Mouse (Mus musculus) embryonic facial prominence, embryonic 11.5 days (tissue): Measurements from ENCODE around the gene Tmem151a. TPM values are rescaled to one million over a fixed set of nuclear protein-coding genes. Genes with fewer than 3 reads are reported as not detected.

Experiments used
- ATAC-seq: fragments of 200-750 bp; cut with Nextera tagmentation; replicated peaks from 2 replicates; pipeline ENCODE4 v1.8.0; 2017; ENCODE audit warnings: low read depth; ENCODE audit not compliant: insufficient number of reproducible peaks, low FRiP score, low TSS enrichment
- DNase-seq: peaks from one replicate; pipeline ENCODE4 v3.0.0-alpha.2; 2015; ENCODE audit warnings: low spot score
- H3K27ac ChIP-seq: fragments of 300-500 bp; sonication (generic); replicated peaks from 2 replicates; pipeline ENCODE4 v1.5.1; 2014; ENCODE audit warnings: mild to moderate bottlenecking, low read depth, low read length, control low read depth
- H3K27me3 ChIP-seq: fragments of 300-500 bp; sonication (generic); 2 replicates; pipeline ENCODE4 v1.6.1; 2014; ENCODE audit warnings: mild to moderate bottlenecking, low read length, moderate library complexity, mixed read lengths; ENCODE audit not compliant: control insufficient read depth, insufficient read depth
- H3K36me3 ChIP-seq: fragments of 300-500 bp; sonication (generic); replicated peaks from 2 replicates; pipeline ENCODE4 v1.6.1; 2014; ENCODE audit warnings: low read depth, mild to moderate bottlenecking, low read length, moderate library complexity, mixed read lengths; ENCODE audit not compliant: control insufficient read depth, insufficient read depth
- H3K4me1 ChIP-seq: fragments of 300-500 bp; sonication (generic); 2 replicates; pipeline ENCODE4 v1.6.1; 2014; ENCODE audit warnings: low read length, mixed read lengths; ENCODE audit not compliant: control insufficient read depth, insufficient read depth
- H3K4me2 ChIP-seq: fragments of 300-500 bp; sonication (generic); 2 replicates; pipeline ENCODE4 v1.6.1; 2014; ENCODE audit warnings: low read depth, mild to moderate bottlenecking, control low read depth, low read length, moderate library complexity
- H3K4me3 ChIP-seq: fragments of 300-500 bp; sonication (generic); 2 replicates; pipeline ENCODE4 v1.5.1; 2014; ENCODE audit warnings: low read depth, low read length, control low read depth
- H3K9ac ChIP-seq: fragments of 300-500 bp; sonication (generic); replicated peaks from 2 replicates; pipeline ENCODE4 v1.6.1; 2014; ENCODE audit warnings: mild to moderate bottlenecking, control low read depth, low read length
- H3K9me3 ChIP-seq: fragments of 300-500 bp; sonication (generic); replicated peaks from 2 replicates; pipeline ENCODE4 v1.6.1; 2016; ENCODE audit warnings: mild to moderate bottlenecking, low read length, inconsistent platforms, mixed read lengths; ENCODE audit not compliant: control insufficient read depth
- WGBS: fragments of 180-500 bp; shearing (Covaris S2); extraction: QIAGEN DNeasy Blood & Tissue Kit; methylation state at CpG from one replicate; pipeline ENCODE4 v1.1.7; 2014; 5-methylcytosine and 5-hydroxymethylcytosine counted together
- polyA plus RNA-seq: library from polyadenylated mRNA; unstranded; fragments of >200 nt; fragmentation: Nextera tagmentation; extraction: Ambion mirVana; gene quantifications from 2 replicates; pipeline ENCODE4 v1.2.1, GENCODE M21; 2014

Gene Tmem151a
- polyA plus RNA-seq, 1 experiment from 2014 or later, result 2.1 TPM

- WGBS, result 86% methylated on average over 8 of the region's 8 CpGs
- H3K4me1 ChIP-seq, result no peaks in the 10 kb centered on the region
These were observed 59.2 kb downstream of the Tmem151a start for GRCm38 (mm10) chr19:5026111-5026510.

GRCm38 (mm10) chr19:5023621-5024479 is 61.5 kb downstream of the Tmem151a start, which contains the start of gene Slc29a2:
Gene Slc29a2, plus strand, starts transcription at chr19:5023860.
- H3K4me3 ChIP-seq, result peak within 1 kb of the TSS; percentile 64
- H3K9me3 ChIP-seq, result no peaks in the 10 kb centered on the region
- DNase-seq (peak; percentile 97), ATAC-seq (peak; percentile 93)
- H3K27me3 ChIP-seq, result no peaks in the 10 kb centered on the region
- WGBS, result under 1% methylated on average over 62 of the region's 62 CpGs
- H3K4me1 ChIP-seq, result no peaks in the 10 kb centered on the region
- peak within 1 kb of the TSS; percentile 59 for H3K9ac ChIP-seq
- peak within 1 kb of the TSS; percentile 47 for H3K27ac ChIP-seq
- H3K36me3 ChIP-seq, result no peaks in the 10 kb centered on the region
- peak within 1 kb of the TSS; percentile 81 for H3K4me2 ChIP-seq

More at GRCm38 (mm10) chr19:5026111-5026510, 59.2 kb downstream of the Tmem151a start:
- DNase-seq (no peak), ATAC-seq (no peak)
- H3K9me3 ChIP-seq, result no peaks in the 10 kb centered on the region
- no peak overlapping the region for H3K9ac ChIP-seq
- no peak overlapping the region for H3K4me3 ChIP-seq
- H3K27me3 ChIP-seq, result no peaks in the 10 kb centered on the region
- no peak overlapping the region for H3K27ac ChIP-seq
- H3K4me2 ChIP-seq, result no peak overlapping the region
- H3K36me3 ChIP-seq, result no peaks in the 10 kb centered on the region

- Histone ChIP-seq H3K36me3 (no peaks in the 10 kb centered on the region), H3K4me2 (no peak overlapping the region), H3K9me3 (no peaks in the 10 kb centered on the region), H3K4me3 (no peak overlapping the region), H3K9ac (no peak overlapping the region), H3K27ac (no peak overlapping the region), H3K4me1 (no peaks in the 10 kb centered on the region), H3K27me3 (no peaks in the 10 kb centered on the region)
- ATAC-seq (no peak), DNase-seq (no peak)
- WGBS, result 92% methylated on average over 2 of the region's 2 CpGs
These were observed 63.9 kb downstream of the Tmem151a start for GRCm38 (mm10) chr19:5021416-5021815.

Other genes with a start within 250 kb of the Tmem151a start
- 44.9 and 45.8 TPM in 2 replicates for gene Ccs, start 246.2 kb downstream of the Tmem151a start, polyA plus RNA-seq
- not detected in 2 replicates for gene Ccdc87, start 246.2 kb downstream of the Tmem151a start, polyA plus RNA-seq
- 20.9 and 30.3 TPM in 2 replicates for gene Ctsf, start 230.4 kb downstream of the Tmem151a start, polyA plus RNA-seq
- 4.3 and 5.6 TPM in 2 replicates for gene Actn3, start 207.6 kb downstream of the Tmem151a start, polyA plus RNA-seq
- 7.4 and 8.7 TPM in 2 replicates for gene Zdhhc24, start 206.9 kb downstream of the Tmem151a start, polyA plus RNA-seq
- 4.7 and 4.8 TPM in 2 replicates for gene Bbs1, start 178.9 kb downstream of the Tmem151a start, polyA plus RNA-seq
- 133 and 138 TPM in 2 replicates for gene Dpp3, start 157.2 kb downstream of the Tmem151a start, polyA plus RNA-seq
- gene Peli3, start 142.4 kb downstream of the Tmem151a start, polyA plus RNA-seq, result 1.7 TPM in 2 replicates
- gene Mrpl11, start 123.4 kb downstream of the Tmem151a start, polyA plus RNA-seq, result 164 and 173 TPM in 2 replicates
- gene Npas4, start 95.2 kb downstream of the Tmem151a start, polyA plus RNA-seq, result not detected in 2 replicates
- gene Slc29a2, start 61.7 kb downstream of the Tmem151a start, polyA plus RNA-seq, result 3.9 and 4.4 TPM in 2 replicates
- 38.5 and 40.8 TPM in 2 replicates for gene B4gat1, start 46.7 kb downstream of the Tmem151a start, polyA plus RNA-seq
- 0.96 and 1.6 TPM in 2 replicates for gene AC124502.3, start 46.6 kb downstream of the Tmem151a start, polyA plus RNA-seq
- 47.5 and 47.9 TPM in 2 replicates for gene Brms1, start 44.2 kb downstream of the Tmem151a start, polyA plus RNA-seq
- gene Rin1, start 35.0 kb downstream of the Tmem151a start, polyA plus RNA-seq, result 0.99 and 1.2 TPM in 2 replicates
- gene Cd248, start 17.5 kb downstream of the Tmem151a start, polyA plus RNA-seq, result 43.1 and 48.4 TPM in 2 replicates
- 62.8 and 75.8 TPM in 2 replicates for gene Yif1a, start 3.0 kb upstream of the Tmem151a start, polyA plus RNA-seq
- gene Cnih2, start 13.0 kb upstream of the Tmem151a start, polyA plus RNA-seq, result 48.9 and 54.0 TPM in 2 replicates
- 214 and 235 TPM in 2 replicates for gene Rab1b, start 21.5 kb upstream of the Tmem151a start, polyA plus RNA-seq
- gene Klc2, start 33.0 kb upstream of the Tmem151a start, polyA plus RNA-seq, result 18.9 and 19.8 TPM in 2 replicates
- 24.4 and 28.4 TPM in 2 replicates for gene Pacs1, start 187.6 kb upstream of the Tmem151a start, polyA plus RNA-seq
- gene Sf3b2, start 209.9 kb upstream of the Tmem151a start, polyA plus RNA-seq, result 375 and 387 TPM in 2 replicates
- gene Gal3st3, start 212.8 kb upstream of the Tmem151a start, polyA plus RNA-seq, result 8.5 and 11.3 TPM in 2 replicates